Mouse (Mus musculus) mesoderm, embryonic 11.5 days (tissue): ENCODE results near the gene Pip5k1b.
A peak's percentile ranks its signal among the peaks of the same experiment; 100 is the strongest.

Source experiments
- DNase-seq: peaks from one replicate; pipeline ENCODE4 v3.0.0-alpha.2; 2012; ENCODE audit warnings: low read depth, low spot score

The Pip5k1b gene

DNA sequence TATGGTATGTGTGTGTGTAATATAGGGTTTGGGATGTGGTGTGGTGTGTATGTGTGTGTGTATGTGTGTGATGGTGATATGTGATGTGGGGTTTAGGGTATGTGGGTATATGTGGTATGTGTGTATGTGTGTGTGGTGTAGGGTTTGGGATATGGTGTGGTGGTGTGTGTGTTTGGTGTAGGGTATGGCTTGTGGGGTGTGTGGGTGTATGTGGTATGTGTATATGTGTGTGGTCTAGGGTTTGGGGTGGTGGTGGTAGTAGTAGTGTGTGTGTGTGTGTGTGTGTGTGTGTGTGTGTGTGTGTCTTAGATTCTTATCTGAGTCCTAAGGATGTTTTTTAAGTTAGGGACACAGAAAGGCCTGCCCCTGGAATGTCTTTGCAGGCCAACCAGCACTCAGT, 37.3 kb downstream of the Pip5k1b start:
- no peak for DNase-seq

DNA sequence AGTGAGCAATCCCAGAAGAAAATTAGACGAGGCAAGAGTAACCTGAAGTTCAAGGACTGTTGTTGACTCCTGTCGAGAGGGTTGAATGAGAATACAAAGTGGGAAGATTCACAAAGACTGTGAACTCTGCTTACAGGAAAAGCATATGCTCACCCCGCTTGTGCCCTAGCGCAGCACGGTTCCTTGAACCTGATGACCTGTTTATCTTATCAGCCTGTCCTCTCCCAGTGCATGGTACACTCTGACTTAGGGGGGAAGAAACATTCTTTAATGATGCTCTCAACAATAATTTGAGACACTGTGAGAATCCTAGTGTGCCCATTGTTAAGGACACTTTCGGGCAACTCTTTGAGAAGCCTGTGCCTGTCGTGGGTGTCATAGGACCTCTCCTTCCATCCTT, 38.6 kb downstream of the Pip5k1b start:
- DNase-seq: no peak

DNA sequence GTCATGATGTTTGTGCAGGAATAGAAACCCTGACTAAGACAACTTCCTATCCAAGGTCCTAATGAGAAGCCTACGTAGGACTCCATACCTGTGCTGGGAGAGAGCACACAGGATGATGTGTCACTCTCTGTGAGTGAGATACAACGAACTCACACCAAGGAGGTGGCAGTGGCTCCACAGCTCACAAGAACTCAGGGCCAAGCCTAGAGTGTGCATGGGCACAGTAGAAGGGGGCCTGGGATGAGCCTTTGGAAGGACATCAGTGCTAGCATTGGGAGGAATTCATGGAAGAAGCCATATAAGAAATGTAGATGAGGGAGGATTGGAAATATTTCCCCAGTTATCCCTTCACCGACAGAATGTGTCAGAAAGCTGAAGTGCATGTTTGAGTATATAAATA, 39.7 kb downstream of the Pip5k1b start:
- no peak for DNase-seq

DNA sequence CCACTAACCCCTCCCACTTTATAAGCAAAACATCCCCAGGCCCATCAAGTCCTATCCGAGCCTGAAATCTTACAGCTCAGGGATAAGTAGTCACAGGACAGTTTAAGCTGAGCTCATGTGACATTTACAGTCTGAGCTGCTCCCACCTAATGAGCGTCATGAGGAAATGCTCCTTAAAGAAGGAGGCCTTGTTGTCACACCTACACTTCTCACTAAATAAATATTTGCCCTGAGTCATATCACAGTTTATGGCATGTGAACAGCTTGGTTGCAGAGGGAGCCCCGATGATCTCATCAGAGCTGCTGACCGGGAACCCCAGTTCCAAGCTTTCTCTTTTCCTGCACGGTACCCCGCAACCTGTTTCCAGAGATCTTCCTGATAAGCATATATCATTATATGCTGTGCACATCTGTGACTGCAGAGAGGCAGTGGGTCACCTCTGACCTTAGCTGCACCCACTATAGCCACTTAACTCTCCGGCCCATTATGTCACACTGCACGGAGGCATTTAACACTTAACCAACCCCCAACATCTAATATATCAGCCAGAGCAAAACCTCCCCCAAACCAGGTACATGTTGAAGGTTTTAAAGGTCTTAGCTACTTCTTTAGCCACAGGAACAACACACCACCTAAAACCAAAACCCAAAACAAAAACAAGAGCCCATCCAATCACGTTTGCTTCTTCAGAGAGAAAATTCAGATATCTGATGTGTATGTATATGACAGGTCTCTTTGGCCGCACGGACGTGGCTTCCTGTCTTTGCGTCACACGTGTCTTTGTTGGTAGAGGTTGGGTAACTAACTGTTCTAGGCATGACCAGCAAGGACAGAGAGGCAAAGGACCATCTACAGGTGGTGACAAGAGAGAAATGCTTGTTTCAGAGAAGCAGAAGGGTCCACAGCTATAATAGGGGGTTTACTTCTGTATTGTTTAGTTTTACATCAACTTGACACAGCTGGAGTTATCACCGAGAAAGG, 40.7 kb downstream of the Pip5k1b start:
- DNase-seq: no peak

DNA sequence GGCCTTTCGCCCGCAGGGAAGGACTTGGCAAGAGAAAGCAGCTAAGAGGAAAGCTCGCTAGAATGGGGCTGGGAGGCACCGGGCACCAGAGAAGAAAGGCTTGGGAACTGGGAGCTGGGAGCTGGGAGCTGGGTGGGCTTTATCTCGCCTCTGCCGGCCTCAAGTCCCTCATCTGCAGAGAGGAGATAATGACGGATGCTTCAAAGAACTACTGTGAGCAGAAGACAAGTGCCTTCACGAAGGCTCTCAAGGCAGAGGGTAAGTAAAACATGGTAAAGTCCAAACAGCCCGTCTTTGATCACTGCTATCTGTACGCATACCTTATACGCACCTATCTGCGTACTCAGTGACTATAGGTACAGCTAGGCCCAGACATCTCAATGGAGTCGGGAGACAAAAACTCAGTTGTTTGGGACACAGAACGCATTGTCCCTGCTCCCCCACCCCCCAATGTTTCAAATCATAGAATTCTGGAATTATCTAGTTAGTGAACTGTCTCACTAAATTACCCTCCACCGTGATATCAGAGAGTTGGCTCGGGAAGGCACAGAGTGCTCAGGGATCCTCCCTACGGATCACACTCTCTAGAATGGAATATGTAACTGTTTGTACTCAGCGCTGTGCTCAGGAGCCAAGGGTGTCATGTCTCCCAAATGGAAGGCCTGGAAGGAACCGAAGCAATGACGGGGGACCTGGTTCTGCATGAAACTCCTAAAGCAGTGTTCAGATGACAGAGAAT, 42.4 kb downstream of the Pip5k1b start:
- no peak for DNase-seq

DNA sequence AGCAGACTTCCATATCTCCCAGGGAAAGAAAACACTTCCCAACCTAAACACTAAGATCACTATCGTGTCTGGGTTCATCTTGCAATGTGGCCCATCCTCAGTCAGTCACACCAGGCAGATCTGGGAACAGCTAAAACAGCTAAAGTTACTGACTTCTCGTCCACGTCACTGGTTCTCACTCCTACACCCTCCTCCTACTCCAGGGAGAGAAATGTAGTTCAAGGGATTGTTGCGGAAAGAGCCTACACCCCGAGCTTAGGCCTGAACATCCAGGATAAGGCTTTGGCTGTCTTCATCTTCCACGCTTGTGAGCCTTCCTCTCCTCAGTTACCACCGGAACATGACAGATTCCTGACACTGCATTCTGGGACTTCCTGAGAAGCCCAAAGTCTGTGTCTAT, 43.7 kb downstream of the Pip5k1b start:
- DNase-seq: no peak

DNA sequence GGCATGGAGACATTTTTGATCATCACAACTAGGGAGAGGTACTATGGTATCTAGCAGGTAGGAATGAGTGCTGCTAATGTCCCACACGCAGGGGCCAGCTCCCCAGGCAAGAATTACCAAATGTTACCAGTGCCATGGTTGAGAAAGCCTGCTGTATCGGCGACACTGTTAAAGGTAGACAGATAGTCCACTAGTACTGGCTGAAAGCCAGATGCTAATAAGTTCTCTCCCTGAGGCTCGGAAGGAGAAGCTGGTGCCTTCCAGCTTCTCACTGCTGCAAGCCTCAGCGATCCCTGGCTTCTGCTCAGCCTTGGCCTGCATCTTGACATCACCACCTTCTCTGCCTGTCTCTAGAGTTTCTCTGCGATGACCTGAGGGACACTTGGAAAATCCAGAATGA, 46.3 kb downstream of the Pip5k1b start:
- DNase-seq: no peak

DNA sequence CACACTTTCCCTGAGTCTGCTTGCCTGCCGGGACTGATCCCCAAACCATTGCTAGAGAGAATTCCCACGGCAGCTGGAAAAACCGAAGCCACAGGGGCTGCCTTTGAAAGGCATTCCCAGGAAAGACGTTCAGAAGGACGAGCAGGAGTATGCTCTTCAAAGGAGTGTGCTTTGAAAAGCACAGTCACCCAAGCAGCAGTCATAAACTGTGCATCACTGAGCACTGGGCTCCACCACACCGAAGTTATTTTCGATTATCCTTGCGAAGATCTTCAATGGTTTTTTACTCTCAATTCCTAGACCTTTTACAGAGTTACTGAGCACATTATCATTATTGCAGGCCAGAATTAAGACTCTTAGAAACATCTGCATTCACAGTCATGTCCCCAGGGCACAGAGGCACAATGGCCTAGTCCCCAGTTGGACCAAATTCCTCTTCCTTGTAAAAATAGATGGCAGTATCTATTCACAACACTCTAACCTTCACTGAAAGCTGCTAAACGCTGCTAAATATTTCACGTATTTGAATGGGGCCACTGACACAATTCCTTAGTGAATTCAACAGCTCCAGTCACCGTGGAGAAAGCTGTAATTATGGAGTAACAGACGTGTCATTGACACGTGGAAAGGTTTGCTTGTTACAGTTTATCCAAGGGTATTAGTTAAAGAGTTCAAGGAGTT, 47.4 kb downstream of the Pip5k1b start:
- DNase-seq: peak; percentile 43

DNA sequence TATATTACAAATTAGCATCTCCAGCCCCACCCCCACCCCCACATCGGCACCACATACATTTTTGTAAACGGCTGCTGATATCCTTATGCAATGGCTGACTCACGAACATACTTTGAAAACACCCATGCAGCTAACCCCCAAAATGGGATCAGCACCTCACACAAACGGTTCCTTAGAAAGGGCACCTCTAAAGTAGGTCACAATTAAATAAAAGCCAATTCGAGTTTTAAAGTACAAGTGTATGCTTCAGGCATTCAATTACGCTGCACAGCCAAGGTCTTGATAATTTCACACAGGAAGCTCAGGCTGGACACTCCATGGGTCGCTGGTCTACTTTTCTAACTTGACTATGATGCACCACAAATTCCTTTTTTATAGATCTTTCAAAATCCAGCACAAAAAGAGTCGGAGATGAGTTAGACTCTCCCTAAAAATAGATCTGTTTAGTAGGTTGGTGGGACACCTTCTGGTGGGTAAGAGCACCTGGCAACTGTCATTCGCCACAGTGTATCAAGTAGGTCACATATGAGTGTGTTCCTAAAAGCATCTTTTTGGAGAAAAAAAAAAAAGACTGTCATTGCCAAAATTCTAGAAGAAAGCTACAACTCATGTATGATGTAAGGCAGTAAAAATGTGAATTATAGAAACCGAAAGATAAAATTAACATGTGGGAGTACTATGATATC, 52.8 kb downstream of the Pip5k1b start:
- DNase-seq: no peak

DNA sequence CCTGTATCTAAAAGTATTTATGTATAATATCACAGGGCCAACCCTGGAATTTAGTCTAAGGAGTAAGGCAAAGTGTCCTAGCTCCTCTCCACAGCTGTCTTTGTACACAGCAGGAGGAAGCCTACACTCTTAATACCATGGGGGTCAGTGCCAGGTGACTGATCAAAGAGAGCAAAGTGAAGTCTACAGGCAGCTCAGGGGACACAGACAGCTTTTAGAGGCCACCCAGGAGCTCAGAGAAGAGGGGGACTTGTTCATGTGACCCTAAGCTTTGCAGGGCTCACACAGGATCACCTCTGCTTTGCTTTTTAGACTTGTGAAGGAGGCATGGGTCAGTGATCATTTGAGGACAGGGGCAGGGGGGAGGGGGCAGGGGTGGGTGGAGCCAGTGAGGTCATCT, 54.1 kb downstream of the Pip5k1b start:
- DNase-seq: no peak

DNA sequence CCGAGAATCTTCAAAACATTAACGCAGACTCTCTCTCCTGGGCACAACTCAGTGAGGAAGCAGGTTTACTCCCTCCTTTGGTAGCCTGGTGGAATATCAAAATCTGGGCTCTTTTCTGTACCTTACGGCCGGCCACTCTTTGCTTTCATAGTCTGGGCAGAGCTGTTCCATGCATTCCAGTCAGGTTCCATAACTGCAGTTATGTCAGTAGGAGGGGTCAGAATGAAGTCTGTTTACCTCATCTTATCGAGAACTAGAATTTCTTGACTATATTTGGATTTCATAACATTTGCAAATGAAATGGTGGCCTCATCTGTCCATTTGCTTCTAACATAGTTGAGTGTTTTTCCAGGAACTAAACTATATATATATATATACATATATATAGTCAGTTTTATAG, 55.2 kb downstream of the Pip5k1b start:
- DNase-seq: no peak

DNA sequence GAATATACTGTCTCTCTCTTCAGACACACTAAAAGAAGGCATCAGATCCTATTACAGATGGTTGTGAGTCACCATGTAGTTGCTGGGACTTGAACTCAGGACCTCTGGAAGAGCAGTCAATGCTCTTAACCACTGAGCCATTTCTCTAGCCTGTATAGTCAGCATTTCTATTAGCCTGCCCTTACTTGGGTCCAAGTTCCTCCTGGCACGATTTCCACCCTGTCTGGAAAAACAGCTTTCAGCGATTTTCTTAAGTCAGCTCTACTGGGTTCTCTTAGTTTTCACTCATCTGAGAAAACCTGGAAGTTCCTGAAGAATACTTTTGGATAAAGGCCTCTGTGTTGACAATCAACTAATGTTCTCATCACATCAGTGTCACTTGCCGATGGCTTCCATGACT, 56.4 kb downstream of the Pip5k1b start:
- no peak for DNase-seq

DNA sequence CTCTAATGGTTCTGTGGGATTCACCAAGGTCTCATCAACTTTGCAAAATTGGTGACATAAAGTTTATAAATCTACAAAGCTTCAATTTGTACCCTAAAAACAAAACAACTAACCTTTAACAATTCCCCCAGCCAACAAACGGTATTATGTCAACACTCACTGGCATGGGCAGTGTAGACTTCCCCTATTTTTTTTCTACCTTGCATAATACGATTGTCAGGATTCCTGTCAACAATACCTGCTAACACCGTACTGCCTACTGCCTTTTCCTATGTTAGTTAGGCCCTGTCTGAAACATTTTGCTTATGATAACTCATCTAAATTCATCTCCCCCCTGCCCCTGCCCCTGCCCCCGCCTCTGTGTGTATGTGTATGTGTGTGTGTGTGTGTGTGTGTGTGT, 61.8 kb downstream of the Pip5k1b start:
- DNase-seq: no peak

DNA sequence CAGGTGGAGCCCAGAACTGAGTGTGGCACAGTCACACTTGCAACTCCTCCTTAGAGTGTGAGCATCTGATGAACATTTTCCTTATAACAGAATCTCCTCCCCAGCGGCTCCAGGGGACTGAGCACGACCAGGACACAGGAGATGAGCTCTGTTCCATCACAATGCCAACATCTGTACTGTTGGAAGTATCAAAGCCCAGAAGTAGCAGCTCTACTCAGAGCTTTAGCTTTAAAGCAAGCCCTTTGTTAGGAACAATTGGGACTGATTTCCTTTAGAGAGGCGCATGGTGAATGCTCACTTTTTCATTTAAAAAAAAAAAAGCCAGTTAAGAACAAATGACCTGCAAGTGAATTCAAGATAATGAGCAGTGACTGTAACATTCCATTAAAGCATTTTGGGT, 63.8 kb downstream of the Pip5k1b start:
- DNase-seq: no peak

DNA sequence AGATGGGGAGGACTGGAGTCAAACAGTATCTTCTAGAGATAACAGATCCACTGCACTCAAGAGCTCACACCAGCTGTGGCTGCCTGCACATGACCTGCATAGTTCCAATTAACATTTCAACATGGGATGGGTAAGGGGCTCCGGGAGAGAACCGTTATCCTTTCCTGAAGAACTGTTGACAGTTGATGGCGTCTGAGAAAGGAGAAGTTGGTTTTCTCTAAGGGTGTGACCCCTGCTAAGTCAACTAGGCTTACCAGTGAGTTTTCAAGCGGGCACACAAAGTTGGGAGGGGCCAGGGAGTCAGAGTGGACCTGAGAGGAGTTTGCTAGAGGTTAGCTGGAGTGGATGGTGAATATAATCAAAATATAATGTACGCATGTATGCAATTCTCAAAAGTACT, 65.4 kb downstream of the Pip5k1b start:
- no peak for DNase-seq

DNA sequence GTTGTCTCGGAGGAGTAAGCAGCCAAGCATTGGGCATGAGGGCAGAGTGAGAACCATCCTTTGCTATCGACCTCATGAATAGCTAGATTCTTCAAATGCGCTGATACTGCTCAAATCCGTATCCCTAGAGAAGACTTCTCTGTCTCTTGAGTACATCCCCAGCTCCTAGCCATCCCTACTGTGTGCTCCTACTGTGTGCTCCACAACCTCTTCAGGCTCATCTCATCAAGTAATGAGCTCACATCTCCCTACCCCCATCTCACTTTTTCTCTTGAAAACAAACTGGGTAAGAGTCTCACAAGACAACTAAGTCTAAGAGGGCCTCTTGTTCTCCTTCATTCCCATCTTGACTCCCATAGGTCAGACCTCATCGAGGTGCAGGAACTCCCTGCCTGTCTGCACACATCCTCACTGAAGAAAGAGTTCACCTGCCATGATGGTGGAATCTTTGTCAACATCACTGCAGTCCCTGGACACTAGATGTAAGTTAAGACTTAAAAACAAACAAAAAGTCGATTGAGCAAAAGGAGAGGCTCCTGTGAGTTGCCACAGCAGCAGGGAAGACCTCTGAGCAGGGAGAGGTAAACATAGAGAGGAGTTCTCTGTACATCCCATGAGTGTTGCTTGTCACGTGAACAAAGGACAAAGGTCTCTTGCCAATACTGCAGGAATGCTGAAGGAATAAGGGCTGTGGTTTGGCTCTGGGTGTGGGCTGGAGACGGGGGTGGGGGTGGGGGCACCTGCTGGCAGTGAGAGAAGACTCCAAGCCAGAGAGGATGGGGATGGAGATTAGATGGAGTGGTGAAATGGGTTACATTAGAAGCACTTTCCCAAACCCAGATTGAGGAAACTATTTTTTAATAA, 69.0 kb downstream of the Pip5k1b start:
- no peak for DNase-seq

DNA sequence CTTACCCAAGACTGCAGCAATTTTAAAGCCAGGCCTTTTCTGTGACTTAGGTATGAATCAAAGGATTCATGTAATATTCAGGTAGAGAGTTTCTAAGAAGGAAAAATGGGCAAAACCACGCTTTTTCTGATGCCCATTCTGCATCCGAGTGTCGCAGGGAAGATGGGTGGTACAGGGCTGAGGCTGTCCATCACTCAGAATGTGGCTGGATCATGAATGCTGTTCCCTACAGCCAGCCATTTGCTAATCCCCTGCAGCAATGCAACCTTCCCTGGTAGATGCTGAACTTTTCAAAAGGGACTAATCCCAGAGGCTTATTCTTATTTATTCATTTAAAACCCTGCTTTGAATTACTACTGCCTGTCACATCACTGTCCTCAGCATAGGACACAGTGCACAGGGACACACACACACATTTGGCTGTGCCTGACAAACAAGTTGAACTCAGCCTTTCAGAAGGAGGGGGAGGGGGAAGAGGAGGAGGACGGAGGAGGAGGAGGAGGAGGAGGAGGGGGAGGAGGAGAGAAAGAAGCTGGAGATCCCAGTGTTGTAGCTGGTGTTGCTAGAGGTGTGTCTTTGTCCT, 71.0 kb downstream of the Pip5k1b start:
- no peak for DNase-seq

DNA sequence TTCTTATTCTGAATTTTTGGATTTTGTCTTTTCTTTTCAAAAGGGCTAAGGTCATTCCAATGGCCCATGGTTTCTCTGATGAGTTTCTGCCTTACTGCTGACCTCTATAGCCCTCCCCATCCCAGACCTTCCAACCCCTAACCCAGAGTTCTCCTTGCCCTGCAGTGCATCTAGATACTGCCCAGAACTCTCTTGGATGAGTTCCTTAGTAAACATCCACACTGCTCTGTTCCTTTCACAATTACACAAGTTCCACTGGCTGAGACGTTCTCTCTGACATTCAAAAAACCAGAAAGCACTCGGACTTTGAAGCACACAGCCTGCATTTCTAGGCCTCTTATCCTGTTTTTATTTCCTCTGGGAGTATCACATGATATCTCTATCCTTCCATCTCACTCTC, 74.8 kb downstream of the Pip5k1b start:
- no peak for DNase-seq

DNA sequence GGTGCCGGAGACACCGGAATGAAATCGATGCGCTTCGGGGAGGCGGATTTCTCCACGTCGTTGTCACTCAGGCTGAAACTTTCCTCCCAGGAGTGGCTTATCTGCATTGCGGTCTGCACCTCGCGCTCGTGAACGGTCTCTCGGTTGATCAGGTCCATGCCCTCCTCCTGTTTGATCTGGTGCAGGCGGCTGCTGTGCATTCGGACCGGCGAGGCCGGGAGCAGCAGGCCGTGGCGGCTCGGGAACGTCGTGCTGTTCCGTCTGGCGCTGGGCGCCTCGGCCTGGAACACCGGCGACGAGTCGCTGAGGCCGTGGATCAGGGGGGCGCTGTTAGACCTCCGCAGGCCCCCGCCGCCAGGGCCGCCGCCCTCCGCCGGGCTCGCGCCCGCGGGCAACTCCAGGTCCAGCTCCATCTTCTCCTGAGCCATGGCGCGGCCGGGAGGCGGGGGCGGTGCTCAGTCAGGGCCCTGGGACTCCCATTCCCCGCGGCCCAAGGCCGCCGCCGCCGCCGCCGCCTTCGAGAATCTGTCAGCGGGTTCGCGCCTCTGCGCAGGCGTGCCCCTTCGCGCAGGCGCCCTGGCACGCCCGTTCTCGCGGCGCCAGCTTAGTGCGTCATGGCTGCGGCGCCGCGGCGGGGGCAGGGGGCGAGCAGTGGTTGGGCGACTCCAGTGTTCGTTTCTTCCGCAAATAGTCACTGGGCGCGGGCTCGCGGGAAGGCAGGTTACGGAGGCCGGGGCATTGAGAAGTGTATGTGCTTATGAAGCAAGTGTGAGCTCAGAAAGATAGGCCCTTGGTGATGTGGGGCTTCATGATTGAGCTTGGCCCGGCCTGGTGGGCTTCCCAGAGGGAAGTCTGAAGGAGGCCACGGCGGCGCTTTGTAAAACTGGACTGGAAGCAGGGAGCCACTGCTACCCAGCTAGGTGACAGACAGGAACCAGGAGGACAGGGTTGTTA, 78.5 kb downstream of the Pip5k1b start, which contains the start of gene Fam122a:
Gene Fam122a, minus strand, starts transcription at position 428 of the 954 bp plus-strand sequence.
- DNase-seq: peak; percentile 96
